Mouse (Mus musculus): ENCODE measurements at regions not wholly inside any gene's neighbourhood (a gene's known extent, or its start where the extent isn't known, plus 50 kb on each side); places are given as distances from the start of the nearest gene placed in this dataset.

GRCm38 (mm10) chr7:70744296-70744695 lies 377.8 kb upstream of the Nr2f2 start:
- ATAC-seq (ENCODE audit: insufficient read depth, low FRiP score, low read depth): no peak
- whole genome bisulfite sequencing: 54% methylated on average over 18 of the region's 18 CpGs
- H3K36me3 ChIP-seq: no peaks in the 10 kb centered on the region
- no peak overlapping the region for H3K4me3 ChIP-seq (replicated peaks)
- no peaks in the 10 kb centered on the region for H3K9me3 ChIP-seq
- H3K27me3 ChIP-seq (replicated peaks): no peaks in the 10 kb centered on the region
- no peak overlapping the region for H3K27ac ChIP-seq
- H3K9ac ChIP-seq: no peak overlapping the region
- H3K4me2 ChIP-seq: no peak overlapping the region
- no peaks in the 10 kb centered on the region for H3K4me1 ChIP-seq

GRCm38 (mm10) chr7:70735591-70735990 lies 369.1 kb upstream of the Nr2f2 start:
- Histone ChIP-seq H3K9ac (no peak overlapping the region), H3K27ac (no peak overlapping the region), H3K9me3 (no peaks in the 10 kb centered on the region), H3K4me3 (replicated peaks) (no peak overlapping the region), H3K4me1 (no peaks in the 10 kb centered on the region), H3K4me2 (no peak overlapping the region), H3K27me3 (replicated peaks) (no peaks in the 10 kb centered on the region), H3K36me3 (no peaks in the 10 kb centered on the region)
- ATAC-seq (ENCODE audit: insufficient read depth, low FRiP score, low read depth): no peak
- 91% methylated on average over 2 of the region's 2 CpGs for WGBS

GRCm38 (mm10) chr7:70733501-70733900 lies 367.0 kb upstream of the Nr2f2 start:
- Histone ChIP-seq H3K4me2 (no peak overlapping the region), H3K36me3 (no peaks in the 10 kb centered on the region), H3K27ac (no peak overlapping the region), H3K9ac (no peak overlapping the region), H3K4me3 (replicated peaks) (no peak overlapping the region), H3K9me3 (no peaks in the 10 kb centered on the region), H3K27me3 (replicated peaks) (no peaks in the 10 kb centered on the region), H3K4me1 (no peaks in the 10 kb centered on the region)
- no peak for ATAC-seq (ENCODE audit: insufficient read depth, low FRiP score, low read depth)

GRCm38 (mm10) chr7:70729896-70730295 lies 363.4 kb upstream of the Nr2f2 start:
- no peaks in the 10 kb centered on the region for H3K9me3 ChIP-seq
- 58% methylated on average over 8 of the region's 8 CpGs for WGBS
- no peak overlapping the region for H3K4me3 ChIP-seq (replicated peaks)
- no peaks in the 10 kb centered on the region for H3K27me3 ChIP-seq (replicated peaks)
- no peak overlapping the region for H3K27ac ChIP-seq
- no peak overlapping the region for H3K4me2 ChIP-seq
- H3K9ac ChIP-seq: no peak overlapping the region
- H3K4me1 ChIP-seq: no peaks in the 10 kb centered on the region
- no peak for ATAC-seq (ENCODE audit: insufficient read depth, low FRiP score, low read depth)
- no peaks in the 10 kb centered on the region for H3K36me3 ChIP-seq

- ATAC-seq (ENCODE audit: insufficient read depth, low FRiP score, low read depth): no peak
- peak overlapping the region; percentile 26; the same call in 1 of the 2 replicates for H3K4me2 ChIP-seq
These were observed 351.7 kb upstream of the Nr2f2 start for GRCm38 (mm10) chr7:70718149-70718765.

GRCm38 (mm10) chr7:70717608-70718007 lies 351.1 kb upstream of the Nr2f2 start:
- no peaks in the 10 kb centered on the region for H3K36me3 ChIP-seq
- 74% methylated on average over 3 of the region's 3 CpGs for WGBS
- no peaks in the 10 kb centered on the region for H3K9me3 ChIP-seq
- H3K9ac ChIP-seq: no peak overlapping the region
- no peaks in the 10 kb centered on the region for H3K4me1 ChIP-seq
- H3K27ac ChIP-seq: no peak overlapping the region
- no peak for ATAC-seq (ENCODE audit: insufficient read depth, low FRiP score, low read depth)
- H3K27me3 ChIP-seq (replicated peaks): no peaks in the 10 kb centered on the region
- no peak overlapping the region for H3K4me3 ChIP-seq (replicated peaks)
- H3K4me2 ChIP-seq: no peak overlapping the region

More at GRCm38 (mm10) chr7:70718149-70718765, 351.7 kb upstream of the Nr2f2 start:
- Histone ChIP-seq H3K4me1 (no peaks in the 10 kb centered on the region), H3K27me3 (replicated peaks) (no peaks in the 10 kb centered on the region), H3K27ac (no peak overlapping the region), H3K4me3 (replicated peaks) (no peak overlapping the region), H3K9me3 (no peaks in the 10 kb centered on the region), H3K9ac (no peak overlapping the region), H3K36me3 (no peaks in the 10 kb centered on the region)
- 68% methylated on average over 18 of the region's 18 CpGs for WGBS

GRCm38 (mm10) chr7:70716811-70717458 lies 350.4 kb upstream of the Nr2f2 start:
- no peaks in the 10 kb centered on the region for H3K9me3 ChIP-seq
- H3K4me3 ChIP-seq (replicated peaks): no peak overlapping the region
- no peak overlapping the region for H3K27ac ChIP-seq
- H3K4me1 ChIP-seq: no peaks in the 10 kb centered on the region
- no peak for ATAC-seq (ENCODE audit: insufficient read depth, low FRiP score, low read depth)
- H3K4me2 ChIP-seq: no peak overlapping the region
- no peaks in the 10 kb centered on the region for H3K27me3 ChIP-seq (replicated peaks)
- H3K9ac ChIP-seq: no peak overlapping the region
- WGBS: 48% methylated on average over 4 of the region's 4 CpGs
- H3K36me3 ChIP-seq: no peaks in the 10 kb centered on the region

GRCm38 (mm10) chr7:70712141-70712540 lies 345.6 kb upstream of the Nr2f2 start:
- Histone ChIP-seq H3K27me3 (replicated peaks) (no peaks in the 10 kb centered on the region), H3K9me3 (no peaks in the 10 kb centered on the region), H3K4me2 (no peak overlapping the region), H3K36me3 (no peaks in the 10 kb centered on the region), H3K27ac (no peak overlapping the region), H3K4me3 (replicated peaks) (no peak overlapping the region), H3K4me1 (no peaks in the 10 kb centered on the region), H3K9ac (no peak overlapping the region)
- ATAC-seq (ENCODE audit: insufficient read depth, low FRiP score, low read depth): no peak
- 71% methylated on average over 6 of the region's 6 CpGs for WGBS

- no peaks in the 10 kb centered on the region for H3K9me3 ChIP-seq
- no peaks in the 10 kb centered on the region for H3K27me3 ChIP-seq (replicated peaks)
- H3K4me1 ChIP-seq: no peaks in the 10 kb centered on the region
- H3K4me3 ChIP-seq (replicated peaks): no peak overlapping the region
- ATAC-seq (ENCODE audit: insufficient read depth, low FRiP score, low read depth): no peak
- H3K9ac ChIP-seq: no peak overlapping the region
- 63% methylated on average over 9 of the region's 9 CpGs for WGBS
- no peak overlapping the region for H3K4me2 ChIP-seq
- H3K36me3 ChIP-seq: no peaks in the 10 kb centered on the region
- no peak overlapping the region for H3K27ac ChIP-seq
These were observed 339.7 kb upstream of the Nr2f2 start for GRCm38 (mm10) chr7:70706281-70706680.

- Histone ChIP-seq H3K27me3 (replicated peaks) (no peaks in the 10 kb centered on the region), H3K27ac (no peak overlapping the region), H3K4me3 (replicated peaks) (no peak overlapping the region), H3K4me2 (no peak overlapping the region), H3K9ac (no peak overlapping the region), H3K9me3 (no peaks in the 10 kb centered on the region), H3K36me3 (no peaks in the 10 kb centered on the region), H3K4me1 (no peaks in the 10 kb centered on the region)
- 81% methylated on average over 1 of the region's 1 CpGs for WGBS
- no peak for ATAC-seq (ENCODE audit: insufficient read depth, low FRiP score, low read depth)
These were observed 337.2 kb upstream of the Nr2f2 start for GRCm38 (mm10) chr7:70703784-70704183.

GRCm38 (mm10) chr7:70700461-70700860 lies 333.9 kb upstream of the Nr2f2 start:
- Histone ChIP-seq H3K36me3 (no peaks in the 10 kb centered on the region), H3K9me3 (no peaks in the 10 kb centered on the region), H3K27me3 (replicated peaks) (no peaks in the 10 kb centered on the region), H3K4me1 (no peaks in the 10 kb centered on the region), H3K4me3 (replicated peaks) (no peak overlapping the region), H3K9ac (no peak overlapping the region), H3K4me2 (no peak overlapping the region), H3K27ac (no peak overlapping the region)
- WGBS: 79% methylated on average over 4 of the region's 4 CpGs
- no peak for ATAC-seq (ENCODE audit: insufficient read depth, low FRiP score, low read depth)

- no peak for ATAC-seq (ENCODE audit: insufficient read depth, low FRiP score, low read depth)
- no peaks in the 10 kb centered on the region for H3K36me3 ChIP-seq
These were observed 332.9 kb upstream of the Nr2f2 start for GRCm38 (mm10) chr7:70699391-70699790.

More at GRCm38 (mm10) chr7:70699391-70699790, 332.9 kb upstream of the Nr2f2 start:
- H3K4me1 ChIP-seq: no peaks in the 10 kb centered on the region
- H3K4me3 ChIP-seq (replicated peaks): no peak overlapping the region
- H3K27ac ChIP-seq: no peak overlapping the region
- H3K9ac ChIP-seq: no peak overlapping the region
- no peak overlapping the region for H3K4me2 ChIP-seq
- WGBS: 71% methylated on average over 2 of the region's 2 CpGs
- no peaks in the 10 kb centered on the region for H3K27me3 ChIP-seq (replicated peaks)
- H3K9me3 ChIP-seq: no peaks in the 10 kb centered on the region

All from stomach, embryonic 15.5 days (tissue).